Mouse (Mus musculus): Measurements from ENCODE around the gene Tdp2.
A peak's percentile ranks its signal among the peaks of the same experiment; 100 is the strongest.
"Not testable (repeated sequence)": the region's sequence is repeated elsewhere in the genome, so short reads cannot be mapped to it uniquely, and the experiment has no call there.

Tdp2 gene

DNA sequence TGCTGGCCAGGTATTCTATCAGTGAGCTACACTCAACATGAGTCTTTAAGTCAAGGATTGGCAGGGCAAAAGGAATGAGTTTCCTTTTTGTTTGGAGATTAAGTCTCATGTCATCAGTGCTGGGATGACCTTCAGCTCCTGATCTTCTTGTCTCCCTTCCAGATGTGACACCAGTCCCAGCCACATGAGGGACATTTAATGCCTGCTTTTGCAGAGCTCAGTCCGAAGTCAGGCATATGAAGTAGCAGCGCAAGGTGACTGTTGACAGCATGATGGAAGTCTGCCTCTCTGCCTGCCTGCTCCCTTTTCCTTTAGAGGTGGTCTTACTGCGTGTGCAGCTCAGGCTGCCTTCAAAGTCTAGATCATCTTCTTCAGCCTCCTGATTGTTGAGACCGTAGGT, 6.8 kb upstream of the Tdp2 start:
- DNase-seq (ENCODE audit: low spot score in 2 of 2), result no peak

GRCm38 (mm10) chr13:24825587-24825986, 5.9 kb upstream of the Tdp2 start:
- DNase-seq (ENCODE audit: low spot score in 2 of 2), result no peak

- no peak for DNase-seq (ENCODE audit: low spot score in 2 of 2)
These were observed 5.4 kb upstream of the Tdp2 start for GRCm38 (mm10) chr13:24826116-24826515.

DNA sequence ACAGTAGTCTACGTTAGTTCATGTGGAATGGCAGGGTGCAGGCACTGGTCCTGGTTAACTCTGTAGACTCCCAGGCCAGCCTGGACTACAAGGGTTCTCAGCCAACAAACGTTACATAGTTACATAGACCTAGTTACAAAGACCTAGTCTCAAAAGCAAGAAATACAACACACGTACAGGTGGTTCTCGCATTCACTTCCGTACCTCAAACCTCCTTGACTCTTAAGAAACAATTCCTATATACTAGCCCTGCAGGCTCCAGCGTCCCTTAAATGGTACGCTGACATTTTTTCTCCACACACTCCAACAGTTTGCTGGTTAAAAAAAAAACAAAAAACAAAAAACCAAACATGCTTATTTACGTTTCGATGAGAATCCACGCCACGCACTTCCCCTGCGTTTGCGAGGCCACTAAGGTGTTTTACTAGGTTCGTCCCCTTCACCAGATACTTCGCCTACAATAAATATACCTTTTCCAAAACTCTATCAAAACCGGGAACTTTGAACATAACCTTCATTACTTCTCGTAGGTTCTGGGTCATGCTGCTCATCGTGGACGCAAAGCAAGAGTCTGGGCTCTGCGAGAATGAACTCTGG, 625 bp upstream of the Tdp2 start:
- no peak for DNase-seq (ENCODE audit: low spot score in 2 of 2)

- no peak for DNase-seq (ENCODE audit: low spot score in 2 of 2)
These were observed 792 bp downstream of the Tdp2 start for GRCm38 (mm10) chr13:24832131-24832810.

DNA sequence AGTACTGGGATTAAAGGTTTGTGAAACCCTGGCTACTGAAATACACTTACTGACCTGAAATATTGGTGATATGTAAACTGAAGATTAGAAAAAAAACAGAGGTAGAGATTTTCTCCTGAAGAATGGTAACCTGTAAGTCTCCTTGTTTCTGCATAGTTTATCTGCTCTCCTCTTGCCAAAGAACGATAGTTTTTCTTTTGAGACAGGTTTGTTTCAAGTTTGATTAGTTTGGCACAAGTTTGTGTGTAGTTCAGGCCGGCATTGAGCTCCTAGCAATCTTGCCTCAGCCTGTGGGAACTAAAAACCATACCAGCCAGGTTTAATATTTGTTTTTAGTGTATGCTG, 1.3 kb downstream of the Tdp2 start:
- DNase-seq (ENCODE audit: low spot score in 2 of 2), result no peak

GRCm38 (mm10) chr13:24837765-24838164, 6.3 kb downstream of the Tdp2 start:
- not testable (repeated sequence) for DNase-seq (ENCODE audit: low spot score in 2 of 2)

- no peak for DNase-seq (ENCODE audit: low spot score in 2 of 2)
These were observed 8.4 kb downstream of the Tdp2 start for GRCm38 (mm10) chr13:24839831-24840230.

- DNase-seq (ENCODE audit: low spot score in 2 of 2), result no peak
These were observed 10.2 kb downstream of the Tdp2 start for GRCm38 (mm10) chr13:24841702-24842101.

DNA sequence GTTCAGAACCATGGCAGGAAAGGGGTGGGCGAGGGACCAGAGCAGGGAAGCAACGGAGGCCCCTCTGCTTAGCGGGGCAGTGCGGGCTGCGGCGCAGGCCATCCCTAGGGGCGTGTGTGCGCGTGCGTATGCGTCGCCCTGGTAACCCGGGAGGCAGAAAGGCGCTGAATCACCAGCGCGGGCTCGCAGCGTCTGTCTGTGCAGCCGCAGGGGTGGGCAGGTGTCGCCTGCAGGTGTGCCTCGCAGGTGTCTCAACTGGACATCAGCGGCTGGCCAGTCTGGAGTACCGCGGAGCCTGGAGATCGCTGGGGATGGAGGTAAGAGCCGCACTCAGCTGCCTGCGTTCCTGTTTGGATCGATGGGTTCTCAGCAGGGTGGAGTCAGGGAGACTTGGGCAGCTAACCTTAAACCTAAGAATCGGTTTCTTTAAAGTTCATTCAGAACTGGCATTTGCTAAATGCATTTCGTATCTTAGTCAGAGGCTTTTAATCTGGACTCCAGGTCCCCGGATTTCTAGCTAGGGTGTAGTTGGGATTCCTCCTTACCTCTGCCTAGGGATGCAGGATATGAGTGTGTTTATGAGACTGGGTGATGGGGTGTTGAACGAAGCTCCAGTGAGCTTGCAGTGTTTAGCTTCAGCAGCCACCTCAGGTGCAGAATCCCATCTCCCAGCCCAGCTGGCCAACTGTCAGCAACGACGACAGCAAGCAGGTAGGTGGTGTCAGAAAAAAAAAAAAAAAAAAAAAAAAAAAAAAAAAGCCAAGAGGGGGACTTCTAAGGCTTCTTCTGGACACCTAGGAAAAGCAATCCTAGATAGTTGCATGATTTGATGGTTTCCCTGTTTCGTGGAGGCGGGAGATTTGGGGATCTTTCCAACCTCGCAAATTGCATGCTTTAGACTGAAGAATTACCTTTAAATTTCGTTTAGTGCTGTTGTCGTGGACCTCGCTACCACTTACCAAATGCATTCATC, 13.8 kb downstream of the Tdp2 start, which contains the start of gene D130043K22Rik:
D130043K22Rik (plus strand) TSS at position 153 of the 973 bp plus-strand sequence.
- DNase-seq (ENCODE audit: low spot score in 2 of 2), result no peak

DNA sequence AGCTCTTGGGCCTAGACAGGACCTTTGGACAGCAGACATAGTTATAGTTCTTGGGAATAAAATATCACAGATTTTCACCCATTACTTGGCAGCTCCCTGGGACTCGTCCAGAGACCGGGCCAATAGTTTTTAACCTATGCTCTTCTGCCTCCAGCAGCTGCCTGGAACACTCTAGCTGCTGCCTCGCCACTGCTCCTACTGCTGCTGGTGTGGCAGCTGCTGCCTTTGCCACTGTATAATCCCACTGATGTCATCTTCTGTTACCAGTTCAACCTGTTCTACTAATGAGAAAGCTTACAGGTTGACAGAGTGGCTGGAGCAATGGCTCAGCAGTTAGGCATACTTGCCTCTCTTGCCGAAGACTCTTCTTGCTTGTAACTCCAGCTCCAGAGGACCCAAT, 17.8 kb downstream of the Tdp2 start:
- DNase-seq (ENCODE audit: low spot score in 2 of 2), result no peak

GRCm38 (mm10) chr13:24851989-24852388, 20.5 kb downstream of the Tdp2 start:
- DNase-seq (ENCODE audit: low spot score in 2 of 2), result no peak

- no peak for DNase-seq (ENCODE audit: low spot score in 2 of 2)
These were observed 21.1 kb downstream of the Tdp2 start for GRCm38 (mm10) chr13:24852570-24852969.

GRCm38 (mm10) chr13:24859115-24859514, 27.6 kb downstream of the Tdp2 start:
- no peak for DNase-seq (ENCODE audit: low spot score in 2 of 2)

GRCm38 (mm10) chr13:24861084-24861483, 29.6 kb downstream of the Tdp2 start:
- DNase-seq (ENCODE audit: low spot score in 2 of 2), result no peak

DNA sequence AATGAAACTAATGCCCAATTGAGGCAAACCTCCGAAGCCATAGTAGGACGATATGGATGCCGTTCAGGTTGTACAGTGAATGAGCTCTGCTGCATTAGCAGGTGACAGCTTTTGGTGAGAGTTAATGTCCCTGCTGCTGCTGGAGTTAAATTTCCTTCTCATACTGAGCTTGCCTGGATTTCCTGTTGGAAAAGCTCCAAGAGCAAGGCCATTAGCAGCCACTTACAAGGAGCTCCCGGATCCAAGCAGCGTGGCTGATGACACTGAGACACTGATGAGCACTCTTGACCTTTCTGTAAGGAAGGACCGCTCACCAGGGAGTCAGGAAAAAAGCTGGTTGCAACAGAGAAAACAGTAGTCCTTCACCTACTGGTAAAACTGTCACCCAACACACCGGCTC, 30.5 kb downstream of the Tdp2 start:
- no peak for DNase-seq (ENCODE audit: low spot score in 2 of 2)

GRCm38 (mm10) chr13:24862520-24862919, 31.0 kb downstream of the Tdp2 start:
- DNase-seq (ENCODE audit: low spot score in 2 of 2), result peak; percentile 25 to 42

- no peak for DNase-seq (ENCODE audit: low spot score in 2 of 2)
These were observed 35.2 kb downstream of the Tdp2 start for GRCm38 (mm10) chr13:24866430-24867402.

GRCm38 (mm10) chr13:24867789-24868188, 36.3 kb downstream of the Tdp2 start:
- DNase-seq (ENCODE audit: low spot score in 2 of 2), result no peak

DNA sequence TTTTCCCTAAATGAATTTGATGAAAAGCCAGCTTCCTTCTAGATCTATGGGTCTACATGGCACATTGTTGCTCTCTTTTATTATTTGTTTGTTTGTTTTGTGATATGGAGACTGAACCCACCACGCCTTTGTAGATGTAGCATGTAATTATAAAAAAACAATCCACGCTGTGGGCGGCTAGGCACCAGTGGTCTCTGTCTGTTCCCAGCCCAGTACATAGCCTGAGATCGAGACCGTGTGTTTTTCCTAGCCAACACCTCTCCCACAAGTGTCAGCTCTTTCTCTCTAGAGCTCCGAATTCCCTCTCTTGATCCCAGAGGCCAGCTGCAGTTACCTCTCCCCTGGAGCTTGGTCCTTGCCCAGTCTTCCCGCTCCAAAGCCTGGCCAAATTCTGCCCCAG, 36.8 kb downstream of the Tdp2 start:
- DNase-seq (ENCODE audit: low spot score in 2 of 2), result no peak

GRCm38 (mm10) chr13:24879359-24880040, 48.0 kb downstream of the Tdp2 start:
- DNase-seq (ENCODE audit: low spot score in 2 of 2), result no peak
